Mouse (Mus musculus) embryo, embryonic 10.5 days (tissue): ENCODE data around the gene Zyg11b.

Experiments
- DNase-seq: peaks from one replicate; pipeline ENCODE4 v3.0.0-alpha.2; 2015; ENCODE audit warnings: low spot score

Gene Zyg11b

DNA sequence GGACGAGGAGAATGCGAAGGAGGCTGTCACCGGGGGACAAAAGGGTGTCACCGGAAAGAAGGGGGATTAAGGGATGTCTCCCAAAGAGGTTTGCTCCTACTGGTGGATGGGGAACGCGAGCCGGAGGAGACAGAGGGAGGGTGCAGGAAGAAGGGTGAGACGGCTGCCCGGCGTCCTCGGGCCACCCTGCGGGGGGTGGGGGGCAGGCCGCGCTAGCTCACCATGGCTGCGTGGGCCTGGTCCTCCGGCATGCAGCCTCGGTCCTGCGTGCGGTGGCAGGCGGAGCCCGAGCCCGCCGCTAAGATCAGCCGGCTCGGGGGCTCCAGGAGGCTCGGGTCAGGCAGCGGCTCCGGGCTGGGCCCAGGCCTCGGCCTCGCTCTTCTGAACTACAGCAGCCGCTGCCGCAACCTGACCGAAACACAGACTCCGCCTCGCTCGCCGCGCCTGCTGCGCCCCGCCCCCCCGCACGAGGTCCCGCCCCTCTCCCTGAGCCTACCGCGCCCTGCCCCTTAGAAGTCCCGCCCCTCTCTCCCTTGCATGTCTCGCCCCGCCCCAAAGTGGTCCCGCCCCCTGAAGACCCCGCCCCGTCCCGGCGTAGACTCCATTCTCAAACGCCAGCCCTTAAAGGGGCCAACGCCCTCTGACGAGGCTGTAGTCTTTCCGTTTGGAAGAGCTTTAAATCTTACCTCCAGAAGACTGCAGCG, at the start of gene Zyg11b:
Gene Zyg11b, minus strand, starts transcription at position 427 of the 704 bp plus-strand sequence.
- peak; percentile 97 for DNase-seq

- DNase-seq, result no peak
These were observed 49.1 kb upstream of the Zyg11b start for GRCm38 (mm10) chr4:108349836-108350547.

DNA sequence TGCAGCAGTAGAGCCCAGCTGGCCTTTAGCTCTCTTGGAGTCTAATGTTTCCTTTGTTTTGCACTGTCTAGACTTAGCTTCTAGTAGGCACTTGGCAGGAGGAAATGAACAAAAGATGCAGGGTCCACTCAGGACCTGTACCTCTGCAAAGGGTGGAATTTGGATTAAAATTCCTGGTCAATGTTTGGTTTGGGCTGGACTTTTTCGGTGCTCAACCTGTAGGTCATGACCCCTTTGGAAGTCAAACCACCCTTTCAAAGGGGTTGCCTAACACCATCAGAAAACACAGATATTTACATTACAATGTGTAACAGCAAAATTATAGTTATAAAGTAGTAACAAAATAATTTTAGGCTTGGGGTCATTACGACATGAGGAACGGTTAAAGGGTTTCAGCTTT, 48.2 kb upstream of the Zyg11b start:
- no peak for DNase-seq

GRCm38 (mm10) chr4:108348256-108348875, 47.5 kb upstream of the Zyg11b start:
- DNase-seq, result peak; percentile 60

DNA sequence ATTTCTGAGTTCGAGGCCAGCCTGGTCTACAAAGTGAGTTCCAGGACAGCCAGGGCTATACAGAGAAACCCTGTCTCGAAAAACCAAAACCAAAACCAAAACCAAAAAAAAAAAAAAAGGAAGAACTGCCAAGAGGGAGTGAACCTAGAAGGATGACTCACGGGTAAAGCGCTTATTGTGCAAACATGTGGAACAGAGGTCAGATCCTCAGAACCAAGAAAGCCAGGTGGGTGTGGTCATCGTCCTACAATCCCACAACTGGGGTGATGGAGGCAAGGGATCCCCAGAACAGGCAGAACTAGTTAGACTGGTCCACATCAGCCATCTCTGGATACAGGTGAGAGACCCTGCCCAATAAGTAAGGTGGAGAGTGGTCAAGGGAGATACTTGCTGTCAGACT, 46.2 kb upstream of the Zyg11b start:
- DNase-seq, result no peak

DNA sequence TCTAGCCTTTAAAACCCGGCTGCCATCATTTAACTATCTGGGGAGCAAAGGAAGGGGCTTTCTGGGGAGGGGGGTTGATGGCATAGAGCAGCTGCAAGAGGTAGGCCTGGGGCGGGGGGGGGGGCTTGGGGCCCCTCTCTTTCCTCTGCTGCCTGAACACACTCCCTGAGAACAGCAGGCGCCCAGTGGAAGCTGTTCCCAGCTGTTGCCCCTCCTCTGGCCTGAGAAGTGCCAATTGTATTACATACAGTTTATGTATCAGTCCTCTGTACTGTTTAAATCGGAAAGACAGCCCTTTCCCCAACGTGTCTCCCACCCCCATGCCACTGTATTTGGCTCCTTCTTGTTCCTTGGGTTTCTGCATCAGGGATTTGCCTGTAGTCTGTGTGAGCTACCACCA, 44.9 kb upstream of the Zyg11b start:
- DNase-seq, result no peak

- peak; percentile 72 for DNase-seq
These were observed 43.8 kb upstream of the Zyg11b start for GRCm38 (mm10) chr4:108344631-108345083.

DNA sequence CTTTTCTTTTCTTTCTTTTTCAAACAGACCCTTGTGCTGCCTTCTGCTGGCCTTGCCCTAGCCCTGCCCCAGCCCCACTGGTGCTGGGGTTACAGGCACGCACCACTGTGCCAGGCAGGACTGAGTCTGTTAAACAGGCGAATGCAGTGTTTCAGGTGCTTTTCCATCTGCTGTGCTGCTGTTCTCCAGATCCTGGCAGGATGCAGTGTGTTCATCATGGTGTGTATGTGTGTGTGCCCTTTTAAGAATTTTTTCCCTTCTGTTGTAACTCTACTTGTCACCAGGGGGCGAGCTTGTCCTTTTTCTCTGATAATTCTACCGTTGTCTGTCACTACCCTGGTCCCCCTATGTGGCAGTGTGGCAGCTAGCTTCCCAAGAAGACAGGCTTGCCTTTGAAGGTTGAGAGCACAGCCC, 38.4 kb upstream of the Zyg11b start:
- DNase-seq, result peak; percentile 91

DNA sequence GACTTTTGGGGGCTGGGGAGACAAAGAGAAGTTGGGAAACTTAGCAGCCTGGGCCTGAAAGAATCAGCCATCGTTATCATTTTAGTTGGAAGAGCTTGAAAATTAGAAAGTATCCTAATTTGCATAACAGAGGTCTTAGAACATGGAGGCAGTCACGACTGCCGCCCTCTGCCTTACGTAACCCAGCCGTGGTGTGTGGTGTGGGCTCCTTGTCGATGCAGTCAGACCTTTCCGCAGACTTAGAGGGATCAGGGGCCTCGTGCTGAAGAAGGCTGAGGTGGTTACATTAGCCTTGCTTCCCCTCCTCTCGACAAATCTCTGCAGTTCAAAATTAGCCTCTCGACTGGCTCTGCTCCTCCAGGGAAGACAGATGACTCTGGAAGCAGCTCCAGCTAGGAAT, 37.9 kb upstream of the Zyg11b start:
- DNase-seq, result peak; percentile 13

GRCm38 (mm10) chr4:108338321-108338733, 37.4 kb upstream of the Zyg11b start:
- DNase-seq, result no peak

DNA sequence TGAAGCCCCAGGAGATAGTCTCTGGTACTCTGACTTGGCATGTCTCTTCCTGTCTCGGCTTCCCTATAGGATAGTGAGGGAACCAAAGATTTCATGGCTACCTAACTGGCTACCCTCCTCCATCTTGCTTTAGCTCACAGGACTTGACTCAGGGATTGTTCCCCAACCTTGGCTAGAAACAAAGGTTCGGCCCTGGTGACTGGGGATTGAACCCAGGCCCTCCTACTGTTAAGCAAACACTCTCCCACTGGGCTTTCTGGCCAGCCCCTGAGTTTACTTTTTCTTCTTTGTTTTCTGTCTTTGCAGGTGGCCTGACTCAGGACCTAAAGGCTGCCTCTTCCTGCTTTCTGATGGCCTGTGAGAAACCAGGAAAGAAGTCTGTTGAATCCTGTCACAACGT, 36.9 kb upstream of the Zyg11b start:
- DNase-seq, result no peak

- DNase-seq, result no peak
These were observed 35.9 kb upstream of the Zyg11b start for GRCm38 (mm10) chr4:108336765-108337164.

GRCm38 (mm10) chr4:108335413-108335812, 34.5 kb upstream of the Zyg11b start:
- DNase-seq, result no peak

DNA sequence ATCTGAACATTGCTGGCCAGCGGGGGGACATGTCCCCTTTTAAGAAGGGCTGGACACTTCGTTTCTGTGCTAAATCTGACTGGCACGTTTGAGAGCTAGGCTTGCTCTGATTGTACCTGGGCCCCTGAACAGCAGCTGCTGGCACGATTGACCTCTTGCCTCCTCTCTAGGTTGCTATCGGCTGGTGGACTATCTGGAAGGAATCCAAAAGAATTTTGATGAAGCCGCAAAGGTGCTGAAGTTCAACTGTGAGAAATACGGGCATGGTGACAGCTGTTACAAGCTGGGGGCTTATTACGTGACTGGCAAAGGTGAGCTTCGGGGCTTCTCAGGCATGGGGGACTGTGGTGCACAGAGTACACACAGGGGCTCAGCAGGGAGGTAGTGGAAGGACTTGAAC, 31.1 kb upstream of the Zyg11b start:
- DNase-seq, result no peak

- DNase-seq, result no peak
These were observed 28.9 kb upstream of the Zyg11b start for GRCm38 (mm10) chr4:108329840-108330239.

DNA sequence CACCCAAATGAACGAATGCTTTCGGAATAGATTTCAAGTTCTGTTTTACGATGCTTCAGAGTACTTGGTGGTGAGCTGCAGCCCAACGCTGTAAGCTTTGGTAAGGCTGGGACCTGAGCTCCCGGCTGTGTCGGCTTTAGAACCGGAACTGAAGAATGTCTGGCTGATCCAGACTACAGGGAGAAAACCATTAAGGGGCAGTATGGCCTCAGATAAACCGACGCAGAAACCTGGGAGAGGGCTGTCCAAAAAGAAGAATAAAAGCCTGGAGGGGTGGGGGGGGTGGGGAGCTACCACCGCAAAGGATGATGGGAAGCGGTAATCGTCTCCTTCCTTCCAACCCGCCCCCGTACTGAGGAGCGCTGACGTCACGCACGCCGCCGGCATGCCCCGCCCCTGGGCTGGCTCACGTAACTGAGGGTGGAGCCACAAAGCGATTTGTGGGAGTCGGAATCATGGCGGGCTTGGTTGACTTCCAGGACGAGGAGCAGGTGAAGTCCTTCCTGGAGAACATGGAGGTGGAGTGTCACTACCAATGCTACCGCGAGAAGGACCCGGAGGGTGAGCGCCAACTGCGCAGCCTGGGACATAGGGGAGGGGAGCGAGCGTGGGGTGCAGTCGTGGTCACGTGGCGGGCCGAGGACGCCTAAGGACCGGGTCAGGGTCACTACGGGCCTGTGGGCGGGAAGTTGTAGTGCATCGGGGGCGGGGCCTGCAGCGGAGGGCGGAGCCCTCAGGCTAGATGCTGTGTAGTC, 27.0 kb upstream of the Zyg11b start, which contains the start of gene Coa7:
Gene Coa7, plus strand, starts transcription at position 411 of the 755 bp plus-strand sequence.
- peak; percentile 98 for DNase-seq

GRCm38 (mm10) chr4:108327071-108327579, 26.2 kb upstream of the Zyg11b start:
- DNase-seq, result peak; percentile 65

DNA sequence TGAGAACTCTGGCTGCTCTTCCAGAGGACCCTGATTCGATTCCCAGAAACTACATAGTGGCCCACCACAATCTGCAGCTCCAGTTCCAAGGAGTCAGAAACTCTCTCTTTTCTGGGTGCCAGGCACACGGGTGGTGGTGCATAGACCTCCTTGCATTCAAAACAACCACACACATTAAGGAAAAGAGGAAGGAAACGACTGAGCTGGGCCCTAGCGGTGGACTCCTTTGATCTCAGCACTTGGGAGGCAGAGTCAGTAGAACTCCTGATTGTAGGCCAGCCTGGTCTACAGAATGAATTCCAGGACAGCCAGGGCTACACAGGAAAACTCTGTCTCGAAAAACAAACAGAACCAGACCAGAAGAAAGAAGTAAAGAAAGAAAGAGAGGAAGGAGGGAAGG, 22.7 kb upstream of the Zyg11b start:
- DNase-seq, result no peak

DNA sequence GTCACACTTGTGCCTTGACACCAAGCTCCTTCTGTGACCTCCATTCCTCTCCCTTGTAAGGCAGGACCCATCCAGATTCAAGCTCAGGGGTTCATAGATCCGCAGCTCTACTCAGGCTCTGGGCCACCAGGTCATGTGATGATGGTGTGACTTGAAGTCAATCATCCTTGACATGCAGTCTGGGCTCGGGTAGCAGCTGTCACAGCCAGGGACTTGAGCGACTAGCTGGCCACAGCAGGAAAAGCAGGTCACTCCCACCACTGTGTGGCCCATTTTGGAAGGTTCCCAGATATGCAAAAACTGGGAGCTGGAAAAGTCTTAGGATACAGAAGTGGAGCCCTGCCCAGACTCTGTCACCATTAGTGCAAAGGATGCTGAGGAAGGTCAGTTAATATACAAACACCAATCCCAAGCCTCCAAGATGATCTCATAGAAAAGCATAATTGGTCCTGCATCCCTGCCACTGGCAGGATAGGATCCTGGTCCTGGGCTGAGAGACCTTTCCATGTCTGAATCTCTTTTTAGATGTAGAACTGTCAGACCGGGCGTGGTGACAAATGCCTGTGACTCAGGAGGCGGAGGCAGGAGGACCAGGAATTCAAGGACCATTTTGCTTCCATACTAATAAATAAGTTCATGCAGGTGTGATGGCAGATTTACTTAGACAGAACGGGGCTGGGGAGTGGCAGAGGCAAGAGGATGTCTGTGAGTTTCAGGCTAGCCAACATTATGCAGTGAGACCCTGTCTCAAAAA, 19.9 kb upstream of the Zyg11b start:
- no peak for DNase-seq

- DNase-seq, result peak; percentile 23
These were observed 18.9 kb upstream of the Zyg11b start for GRCm38 (mm10) chr4:108319747-108320146.
